In genomic region chr4:59786661-59787060, GRCm38 (mm10) we compare ENCODE assay signal across 8 mouse cellular contexts. TPM values are rescaled to one million over a fixed set of nuclear protein-coding genes. Genes with fewer than 3 reads are reported as not detected.
A peak's percentile ranks its signal among the peaks of the same experiment; 100 is the strongest.
DNase-seq lines count a peak whose midpoint lies in the region; ATAC-seq and TF ChIP-seq lines count a peak whose summit lies in the region.

No protein-coding gene starts in this region.

- no peaks in the 10 kb centered on the region for H3K9me3 ChIP-seq in kidney, embryonic 15.5 days (replicated peaks)
- no peaks in the 10 kb centered on the region for H3K9me3 ChIP-seq in embryonic facial prominence, embryonic 10.5 days

- no peaks in the 10 kb centered on the region for H3K36me3 ChIP-seq in kidney, adult 2 months (ENCODE audit: control insufficient read depth, insufficient read depth, low read length)
- no peaks in the 10 kb centered on the region for H3K36me3 ChIP-seq in kidney, embryonic 15.5 days
- H3K36me3 ChIP-seq in embryonic facial prominence, embryonic 10.5 days (replicated peaks) = no peaks in the 10 kb centered on the region

- H3K4me1 ChIP-seq in kidney, adult 2 months (ENCODE audit: control insufficient read depth, insufficient read depth, low read length) = peaks cover 3% of the 10 kb centered on the region
- H3K4me1 ChIP-seq in kidney, embryonic 15.5 days = peaks cover 5% of the 10 kb centered on the region
- H3K4me1 ChIP-seq in embryonic facial prominence, embryonic 10.5 days = peaks cover 8% of the 10 kb centered on the region

- H3K4me2 ChIP-seq in kidney, embryonic 15.5 days = no peak overlapping the region

- no peak for ATAC-seq in kidney, embryonic 15.5 days (replicated peaks; ENCODE audit: low FRiP score)

- peak; percentile 94 for TF ChIP-seq CTCF in kidney, adult 2 months (conservative IDR thresholded peaks at IDR 0.05; ENCODE audit: insufficient read depth, insufficient read length, low read depth, low read length)

- no peak for TF ChIP-seq POLR2A in kidney, adult 2 months (IDR thresholded peaks at IDR 0.05; ENCODE audit: low read depth, low read length)

- no peak overlapping the region for H3K9ac ChIP-seq in kidney, embryonic 15.5 days

- H3K27me3 ChIP-seq in kidney, adult 2 months (replicated peaks; ENCODE audit: control insufficient read depth, insufficient read depth, low read length) = no peaks in the 10 kb centered on the region
- no peaks in the 10 kb centered on the region for H3K27me3 ChIP-seq in kidney, embryonic 15.5 days
- H3K27me3 ChIP-seq in embryonic facial prominence, embryonic 10.5 days (replicated peaks; ENCODE audit: low read depth, poor library complexity, severe bottlenecking) = no peaks in the 10 kb centered on the region

- peak; percentile 74 for DNase-seq in kidney, adult 2 months
- DNase-seq in adrenal gland, postnatal 10 days = peak; percentile 88
- DNase-seq in embryonic facial prominence, embryonic 10.5 days (ENCODE audit: low spot score) = peak; percentile 80
- peak; percentile 40 to 78 for DNase-seq in kidney, adult 8-10 months
- DNase-seq in lung, adult 18-20 months = peak; percentile 64 to 73
- DNase-seq in retina, postnatal 7 days (ENCODE audit: low read depth, low spot score) = peak; percentile 58
- peak; percentile 49 for DNase-seq in urinary bladder, postnatal 10 days (ENCODE audit: low spot score)

- WGBS in kidney, adult 2 months = 1% methylated on average over 7 of the region's 7 CpGs
- WGBS in kidney, embryonic 15.5 days = under 1% methylated on average over 7 of the region's 7 CpGs
- 1% methylated on average over 7 of the region's 7 CpGs for WGBS in embryonic facial prominence, embryonic 10.5 days

- no peak overlapping the region for H3K4me3 ChIP-seq in kidney, adult 2 months (ENCODE audit: insufficient read depth, low read depth, low read length)
- no peak overlapping the region for H3K4me3 ChIP-seq in kidney, embryonic 15.5 days (replicated peaks)
- no peak overlapping the region for H3K4me3 ChIP-seq in embryonic facial prominence, embryonic 10.5 days

- no peak overlapping the region for H3K27ac ChIP-seq in kidney, adult 2 months (ENCODE audit: insufficient read depth, low read depth, low read length)
- no peak overlapping the region for H3K27ac ChIP-seq in kidney, embryonic 15.5 days
- H3K27ac ChIP-seq in embryonic facial prominence, embryonic 10.5 days (replicated peaks) = no peak overlapping the region

RNA-seq across cellular contexts. Expression of gene Inip, which starts 14.7 kb away (rescaled TPM):
- polyA plus RNA-seq in kidney, adult 2 months (2012; rRNA removed) = 5.7 and 7.5 TPM in 2 replicates
- polyA plus RNA-seq in kidney, embryonic 15.5 days (2015; fragmentation: Nextera tagmentation; extraction: Ambion mirVana) = 59.3 and 63.3 TPM in 2 replicates
- total RNA-seq in adrenal gland, postnatal 10 days (2021) = 10 to 100 TPM; 12.6 to 18.3 TPM
- 91.2 and 92.7 TPM in 2 replicates for polyA plus RNA-seq in embryonic facial prominence, embryonic 10.5 days (2016; fragmentation: Nextera tagmentation; extraction: Ambion mirVana)

RNA-seq across cellular contexts. Expression of gene Snx30, which starts 19.0 kb away (rescaled TPM):
- 4.8 and 5.2 TPM in 2 replicates for polyA plus RNA-seq in kidney, adult 2 months (2012; rRNA removed)
- polyA plus RNA-seq in kidney, embryonic 15.5 days (2015; fragmentation: Nextera tagmentation; extraction: Ambion mirVana) = 6.0 and 7.7 TPM in 2 replicates
- 1 to 10 TPM; 8.0 to 8.9 TPM for total RNA-seq in adrenal gland, postnatal 10 days (2021)
- 6.4 and 7.9 TPM in 2 replicates for polyA plus RNA-seq in embryonic facial prominence, embryonic 10.5 days (2016; fragmentation: Nextera tagmentation; extraction: Ambion mirVana)
